Mouse (Mus musculus): ENCODE measurements around the gene Tom1l1.

DNA sequence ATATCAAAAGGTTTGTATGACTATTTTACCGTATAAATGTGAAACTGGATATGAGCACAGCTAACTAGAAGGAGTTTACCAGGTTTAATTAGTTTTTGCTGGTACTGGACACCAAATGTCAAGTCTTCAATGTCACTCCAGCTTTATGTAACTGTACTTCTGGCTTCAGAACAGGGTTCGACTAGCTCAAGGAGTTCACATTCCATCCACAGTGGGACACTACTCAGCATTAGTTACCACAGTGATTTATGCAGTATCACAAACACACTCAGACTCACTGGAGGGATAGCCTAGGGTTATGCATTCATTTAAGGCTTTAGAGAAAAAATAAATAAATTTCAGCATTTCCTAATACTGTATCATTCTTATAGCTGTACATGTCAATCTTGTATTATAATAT is 55.7 kb downstream of the Tom1l1 start:
- TF ChIP-seq CTCF (IDR thresholded peaks at IDR 0.05; ENCODE audit: borderline replicate concordance, control insufficient read depth, extremely low read depth, insufficient read depth, low read length, poor library complexity) (no peak), POLR2A (IDR thresholded peaks at IDR 0.05; ENCODE audit: control insufficient read depth, extremely low read depth, insufficient read depth, low read length, poor library complexity) (no peak)
